Mouse (Mus musculus) small intestine, adult 2 months (tissue): ENCODE results near the gene Tnni3k. TPM values are rescaled to one million over a fixed set of nuclear protein-coding genes. Genes with fewer than 3 reads are reported as not detected.

Experiments
- H3K27ac ChIP-seq: fragments of 200-500 bp; 2 replicates; pipeline ENCODE4 v1.5.1; 2012; ENCODE audit warnings: low read depth, low read length, control low read depth, inconsistent platforms; ENCODE audit not compliant: insufficient read depth
- H3K27me3 ChIP-seq: fragments of 200-500 bp; 2 replicates; pipeline ENCODE4 v1.6.1; 2012; ENCODE audit warnings: mild to moderate bottlenecking, moderate library complexity, low read length, inconsistent platforms; ENCODE audit not compliant: control insufficient read depth, insufficient read depth
- H3K36me3 ChIP-seq: fragments of 200-500 bp; 2 replicates; pipeline ENCODE4 v1.6.1; 2012; ENCODE audit warnings: mild to moderate bottlenecking, low read length, control low read depth, inconsistent platforms; ENCODE audit not compliant: control insufficient read depth, insufficient read depth
- H3K4me1 ChIP-seq: fragments of 200-500 bp; 2 replicates; pipeline ENCODE4 v1.6.1; 2012; ENCODE audit warnings: low read length, inconsistent platforms, mixed read lengths; ENCODE audit not compliant: control insufficient read depth, insufficient read depth, insufficient read length
- H3K4me3 ChIP-seq: fragments of 200-500 bp; 2 replicates; pipeline ENCODE4 v1.5.1; 2012; ENCODE audit warnings: low read depth, mild to moderate bottlenecking, control low read depth, inconsistent platforms, low read length, moderate library complexity
- CTCF ChIP-seq: fragments of 200-500 bp; IDR thresholded peaks from 2 replicates; pipeline ENCODE4 v1.5.1; 2012; ENCODE audit warnings: low read depth, mild to moderate bottlenecking, control low read depth, inconsistent platforms, low read length, moderate library complexity, mixed read lengths; ENCODE audit not compliant: insufficient replicate concordance, insufficient read length; ENCODE audit errors: extremely low read depth
- POLR2A ChIP-seq: fragments of 200-500 bp; IDR thresholded peaks from 2 replicates; pipeline ENCODE4 v1.6.1; 2012; ENCODE audit warnings: low read depth, mild to moderate bottlenecking, control low read depth, inconsistent platforms, low read length, moderate library complexity
- WGBS: fragments of 180-500 bp; shearing (Covaris S2); methylation state at CpG from one replicate; pipeline ENCODE4 v1.1.7; 2018; 5-methylcytosine and 5-hydroxymethylcytosine counted together
- polyA plus RNA-seq: library from polyadenylated mRNA; depleted of rRNA; stranded (reverse); fragments of >200 nt; gene quantifications from 2 replicates; pipeline ENCODE4 v1.2.3, GENCODE M21; 2012

Tnni3k gene
- polyA plus RNA-seq, 1 experiment = 0.06 TPM

- no peaks in the 10 kb centered on the region for H3K4me1 ChIP-seq
- H3K27ac ChIP-seq = no peak overlapping the region
- H3K36me3 ChIP-seq = no peaks in the 10 kb centered on the region
- WGBS = 76% methylated on average over 4 of the region's 4 CpGs
- no peak overlapping the region for H3K4me3 ChIP-seq
- no peaks in the 10 kb centered on the region for H3K27me3 ChIP-seq
- TF ChIP-seq POLR2A (no peak), CTCF (no peak)
Measured at GRCm38 (mm10) chr3:154798806-154799205, 256.4 kb downstream of the Tnni3k start.

DNA sequence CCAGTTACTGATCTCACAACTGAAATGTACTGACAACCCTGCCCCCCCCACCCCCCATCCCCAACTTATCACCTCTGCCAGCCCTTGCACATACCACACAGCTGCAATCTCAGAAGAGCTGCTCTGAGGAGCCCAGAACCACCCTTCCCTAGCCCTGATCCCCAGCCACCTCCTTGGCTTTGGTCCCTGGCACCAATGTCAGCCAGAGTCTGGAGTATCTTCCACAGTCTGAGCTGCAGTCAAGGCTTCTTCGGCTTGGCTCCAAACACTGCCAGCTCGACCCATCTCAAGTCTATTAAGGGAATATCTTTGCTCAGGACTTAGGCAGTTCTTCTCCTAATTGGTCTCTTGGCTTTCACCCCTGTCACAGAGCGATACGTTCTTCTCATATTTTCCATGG lies 261.6 kb downstream of the Tnni3k start:
- WGBS = 81% methylated on average over 4 of the region's 4 CpGs
- no peaks in the 10 kb centered on the region for H3K36me3 ChIP-seq
- no peak overlapping the region for H3K27ac ChIP-seq
- H3K27me3 ChIP-seq = no peaks in the 10 kb centered on the region
- H3K4me3 ChIP-seq = no peak overlapping the region
- no peak for TF ChIP-seq POLR2A
- TF ChIP-seq CTCF = no peak
- no peaks in the 10 kb centered on the region for H3K4me1 ChIP-seq

DNA sequence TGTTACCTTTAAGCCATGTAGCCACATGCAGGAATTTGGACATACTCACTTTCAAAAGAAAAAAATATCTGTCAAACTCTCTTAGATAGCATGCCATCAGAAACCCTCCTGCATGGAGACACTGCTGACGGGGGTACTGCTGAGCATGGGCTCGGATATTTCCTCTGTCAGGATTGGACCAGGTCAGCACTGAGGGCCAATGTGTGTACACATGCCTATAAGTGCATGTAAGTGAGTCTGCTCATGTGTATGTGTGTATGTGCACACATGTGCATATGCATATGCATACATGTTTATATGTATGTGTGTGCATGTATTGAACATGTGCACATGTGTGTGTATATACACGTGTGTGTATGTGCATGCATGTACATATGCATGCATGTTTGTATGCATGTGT lies 267.6 kb downstream of the Tnni3k start:
- Histone ChIP-seq H3K4me3 (no peak overlapping the region), H3K27me3 (no peaks in the 10 kb centered on the region), H3K4me1 (no peaks in the 10 kb centered on the region), H3K27ac (no peak overlapping the region), H3K36me3 (no peaks in the 10 kb centered on the region)
- no peak for TF ChIP-seq CTCF
- no peak for TF ChIP-seq POLR2A
- WGBS = 75% methylated on average over 3 of the region's 3 CpGs

DNA sequence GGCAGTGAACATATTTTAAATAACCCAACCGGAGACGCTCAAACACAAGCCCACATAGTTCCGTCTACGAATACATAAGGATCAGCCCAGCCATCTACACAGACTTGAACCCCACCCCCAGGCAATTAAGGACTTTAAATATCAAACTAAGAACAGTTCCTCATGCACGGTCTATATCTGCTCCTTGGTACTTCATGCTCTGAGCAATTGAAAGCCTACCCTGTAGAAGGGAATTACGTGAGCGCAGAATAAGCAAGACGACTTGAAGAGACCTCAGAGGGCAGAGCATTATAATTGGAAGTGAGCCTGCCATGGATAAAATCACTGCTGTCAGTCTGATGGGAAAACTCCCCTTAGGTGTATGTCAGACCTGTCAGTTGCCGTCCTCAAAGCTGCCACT lies 268.9 kb downstream of the Tnni3k start:
- 83% methylated on average over 9 of the region's 9 CpGs for WGBS
- H3K27ac ChIP-seq = no peak overlapping the region
- H3K27me3 ChIP-seq = no peaks in the 10 kb centered on the region
- TF ChIP-seq POLR2A (no peak), CTCF (no peak)
- H3K4me3 ChIP-seq = no peak overlapping the region
- no peaks in the 10 kb centered on the region for H3K36me3 ChIP-seq
- H3K4me1 ChIP-seq = no peaks in the 10 kb centered on the region

GRCm38 (mm10) chr3:154778836-154779595 lies 276.2 kb downstream of the Tnni3k start:
- WGBS = 71% methylated on average over 6 of the region's 6 CpGs
- no peaks in the 10 kb centered on the region for H3K4me1 ChIP-seq
- TF ChIP-seq POLR2A = no peak
- TF ChIP-seq CTCF = no peak
- no peak overlapping the region for H3K4me3 ChIP-seq
- no peaks in the 10 kb centered on the region for H3K36me3 ChIP-seq
- no peaks in the 10 kb centered on the region for H3K27me3 ChIP-seq
- no peak overlapping the region for H3K27ac ChIP-seq

- Histone ChIP-seq H3K4me1 (no peaks in the 10 kb centered on the region), H3K27ac (no peak overlapping the region), H3K4me3 (no peak overlapping the region), H3K36me3 (no peaks in the 10 kb centered on the region), H3K27me3 (no peaks in the 10 kb centered on the region)
- no peak for TF ChIP-seq POLR2A
- no peak for TF ChIP-seq CTCF
- 83% methylated on average over 2 of the region's 2 CpGs for WGBS
Measured at GRCm38 (mm10) chr3:154771651-154772050, 283.6 kb downstream of the Tnni3k start.

GRCm38 (mm10) chr3:154766321-154766720 lies 288.9 kb downstream of the Tnni3k start:
- 87% methylated on average over 4 of the region's 4 CpGs for WGBS
- Histone ChIP-seq H3K36me3 (no peaks in the 10 kb centered on the region), H3K4me3 (no peak overlapping the region), H3K27me3 (no peaks in the 10 kb centered on the region), H3K4me1 (no peaks in the 10 kb centered on the region), H3K27ac (no peak overlapping the region)
- TF ChIP-seq POLR2A (no peak), CTCF (no peak)
